13 mouse cellular contexts compared by ENCODE assay signal in genomic region chr9:26924146-26924545, GRCm38 (mm10). TPM values are rescaled to one million over a fixed set of nuclear protein-coding genes. Genes with fewer than 3 reads are reported as not detected.
DNase-seq lines count a peak whose midpoint lies in the region; ATAC-seq and TF ChIP-seq lines count a peak whose summit lies in the region.
"Had no signal": no experiment of that assay in that cellular context is flagged by ENCODE, and none has a peak within 500 bp of the region (broad histone marks: within the 10 kb centered on the region; RNA-seq: fewer than 3 reads in every experiment).

No protein-coding gene starts in this region.

- no peak for TF ChIP-seq CTCF in lung, postnatal 0 days (IDR thresholded peaks at IDR 0.05)

- no peak for ATAC-seq in lung, postnatal 0 days
- ATAC-seq: forebrain, embryonic 14.5 days; Patski had no signal

- TF ChIP-seq EP300 in lung, postnatal 0 days (IDR thresholded peaks at IDR 0.05), result no peak

- 17% methylated on average over 3 of the region's 3 CpGs for WGBS in lung, postnatal 0 days

- H3K36me3 ChIP-seq in lung, postnatal 0 days (ENCODE audit: insufficient read depth, low read length), result no peaks in the 10 kb centered on the region
- H3K36me3 ChIP-seq: liver, embryonic 13.5 days had no signal

- H3K4me2 ChIP-seq in lung, postnatal 0 days (replicated peaks; ENCODE audit: low read depth, low read length), result no peak overlapping the region
- H3K4me2 ChIP-seq: hindbrain, embryonic 14.5 days; liver, embryonic 13.5 days had no signal

- no peak overlapping the region for H3K9ac ChIP-seq in lung, postnatal 0 days (replicated peaks; ENCODE audit: low read depth)
- H3K9ac ChIP-seq: hindbrain, embryonic 14.5 days; liver, embryonic 13.5 days had no signal

- no peak overlapping the region for H3K4me3 ChIP-seq in lung, postnatal 0 days (ENCODE audit: low read depth, low read length)
- H3K4me3 ChIP-seq: liver, embryonic 13.5 days had no signal

- no peaks in the 10 kb centered on the region for H3K9me3 ChIP-seq in lung, postnatal 0 days (ENCODE audit: low read length)
- H3K9me3 ChIP-seq: liver, embryonic 13.5 days had no signal

- H3K27ac ChIP-seq in lung, postnatal 0 days (ENCODE audit: low read length), result no peak overlapping the region
- H3K27ac ChIP-seq: hindbrain, embryonic 14.5 days; liver, embryonic 13.5 days had no signal

- H3K27me3 ChIP-seq in lung, postnatal 0 days (replicated peaks; ENCODE audit: insufficient read depth, low read length), result no peaks in the 10 kb centered on the region
- H3K27me3 ChIP-seq: liver, embryonic 13.5 days had no signal

- DNase-seq in heart, postnatal 4 days, result peak; percentile 33
- DNase-seq in heart, adult 9 months (ENCODE audit: low spot score in 2 of 2), result no peak
- peak; percentile 59 for DNase-seq in adrenal gland, adult 2 months
- DNase-seq in kidney, adult 9 months, result peak; percentile 47
- DNase-seq in lung, postnatal 0 days (ENCODE audit: low spot score), result peak; percentile 11
- DNase-seq in layer of hippocampus, adult 11-12 months (ENCODE audit: low spot score), result no peak
- no peak for DNase-seq in natural killer cell, adult 2 months (ENCODE audit: low spot score in 2 of 2)
- no peak for DNase-seq in spleen, postnatal 14 days (ENCODE audit: low spot score in 2 of 2)
- DNase-seq: liver, embryonic 13.5 days had no signal

- peaks cover 4% of the 10 kb centered on the region; the same call in 1 of the 2 replicates for H3K4me1 ChIP-seq in lung, postnatal 0 days (ENCODE audit: insufficient read depth, low read depth, low read length)
- H3K4me1 ChIP-seq: liver, embryonic 13.5 days had no signal

RNA-seq across cellular contexts. Expression of gene Gm1110, which starts 1.2 kb away (rescaled TPM):
- not detected for total RNA-seq in heart, postnatal 4 days (2021)
- total RNA-seq in adrenal gland, adult 2 months (2021), result not detected
- polyA plus RNA-seq in adrenal gland, adult 2 months (2012; rRNA removed), result not detected in 2 replicates
- polyA plus RNA-seq in lung, postnatal 0 days (2015; fragmentation: Nextera tagmentation; extraction: Ambion mirVana), result not detected in 2 replicates
- total RNA-seq: layer of hippocampus, postnatal 25 days had no signal
- polyA plus RNA-seq: liver, embryonic 13.5 days; Patski had no signal

Comparison
In these comparisons a context has a peak if more than half of its experiments do, and no peak if none do; other contexts are left out.
1. DNase-seq: peak in heart, postnatal 4 days (single experiment), adrenal gland, adult 2 months (single experiment), kidney, adult 9 months (single experiment) and lung, postnatal 0 days (single experiment); none in heart, adult 9 months (0 of 2), layer of hippocampus, adult 11-12 months (single experiment), natural killer cell, adult 2 months (0 of 2) and spleen, postnatal 14 days (0 of 2).